Mouse (Mus musculus): ENCODE measurements around the gene Rasgrf1. TPM values are rescaled to one million over a fixed set of nuclear protein-coding genes. Genes with fewer than 3 reads are reported as not detected.

Gene Rasgrf1
- polyA plus RNA-seq, 1 experiment from 2014 or later = 0.02 TPM

DNA sequence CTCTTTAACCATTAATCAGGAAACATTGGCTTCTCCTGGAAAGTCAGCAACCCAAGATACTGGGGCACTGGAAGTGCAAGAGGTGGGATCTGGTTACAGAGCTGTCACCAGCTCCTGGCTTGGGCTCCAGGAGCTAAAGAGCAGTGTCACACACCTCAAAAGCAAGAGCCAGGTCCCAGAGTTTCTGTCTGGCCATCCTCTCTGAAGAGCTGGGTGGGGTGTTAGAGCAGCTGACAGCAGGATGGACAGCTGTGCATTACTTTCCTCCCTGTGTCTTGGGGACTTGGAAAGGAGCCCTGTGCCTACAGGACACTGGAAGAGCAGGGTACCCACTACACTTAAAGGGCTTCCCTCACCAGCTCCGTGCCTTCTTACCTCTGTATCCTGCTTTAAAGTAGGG is 72.5 kb downstream of the Rasgrf1 start:
- H3K27ac ChIP-seq (replicated peaks) = no peak overlapping the region
- H3K27me3 ChIP-seq (ENCODE audit: low read depth, poor library complexity, severe bottlenecking) = no peaks in the 10 kb centered on the region
- 89% methylated on average over 1 of the region's 1 CpGs for WGBS

DNA sequence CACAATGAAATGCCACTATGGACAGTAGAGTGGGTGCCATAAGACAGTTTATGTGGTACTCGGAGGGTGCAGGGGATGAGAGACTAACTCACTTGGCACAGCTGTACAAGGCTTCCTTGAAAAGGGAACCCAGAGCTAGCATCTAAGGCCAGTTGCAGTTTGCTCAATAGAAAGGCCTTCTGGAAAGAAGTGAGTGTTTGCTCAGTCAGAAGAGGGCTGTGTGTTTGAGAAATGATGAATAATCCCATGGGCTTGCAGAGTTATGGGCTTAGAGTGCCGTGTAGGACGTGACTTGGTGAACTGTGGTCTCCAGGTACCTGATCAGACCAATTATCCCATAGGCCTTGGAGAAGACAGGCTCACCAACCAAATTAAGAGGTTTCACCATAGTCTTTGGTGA is 78.3 kb downstream of the Rasgrf1 start:
- 89% methylated on average over 3 of the region's 3 CpGs for WGBS
- H3K36me3 ChIP-seq = no peaks in the 10 kb centered on the region
- no peaks in the 10 kb centered on the region for H3K9me3 ChIP-seq (replicated peaks)
- H3K4me3 ChIP-seq = no peak overlapping the region
- H3K27ac ChIP-seq (replicated peaks) = no peak overlapping the region
- no peaks in the 10 kb centered on the region for H3K27me3 ChIP-seq (ENCODE audit: low read depth, poor library complexity, severe bottlenecking)
- no peak for DNase-seq (ENCODE audit: low spot score)
- H3K4me1 ChIP-seq = no peaks in the 10 kb centered on the region

More for the DNA sequence above, 72.5 kb downstream of the Rasgrf1 start:
- Histone ChIP-seq H3K4me1 (peaks cover 7% of the 10 kb centered on the region), H3K9me3 (replicated peaks) (no peaks in the 10 kb centered on the region), H3K36me3 (no peaks in the 10 kb centered on the region), H3K4me3 (no peak overlapping the region)
- no peak for DNase-seq (ENCODE audit: low spot score)

DNA sequence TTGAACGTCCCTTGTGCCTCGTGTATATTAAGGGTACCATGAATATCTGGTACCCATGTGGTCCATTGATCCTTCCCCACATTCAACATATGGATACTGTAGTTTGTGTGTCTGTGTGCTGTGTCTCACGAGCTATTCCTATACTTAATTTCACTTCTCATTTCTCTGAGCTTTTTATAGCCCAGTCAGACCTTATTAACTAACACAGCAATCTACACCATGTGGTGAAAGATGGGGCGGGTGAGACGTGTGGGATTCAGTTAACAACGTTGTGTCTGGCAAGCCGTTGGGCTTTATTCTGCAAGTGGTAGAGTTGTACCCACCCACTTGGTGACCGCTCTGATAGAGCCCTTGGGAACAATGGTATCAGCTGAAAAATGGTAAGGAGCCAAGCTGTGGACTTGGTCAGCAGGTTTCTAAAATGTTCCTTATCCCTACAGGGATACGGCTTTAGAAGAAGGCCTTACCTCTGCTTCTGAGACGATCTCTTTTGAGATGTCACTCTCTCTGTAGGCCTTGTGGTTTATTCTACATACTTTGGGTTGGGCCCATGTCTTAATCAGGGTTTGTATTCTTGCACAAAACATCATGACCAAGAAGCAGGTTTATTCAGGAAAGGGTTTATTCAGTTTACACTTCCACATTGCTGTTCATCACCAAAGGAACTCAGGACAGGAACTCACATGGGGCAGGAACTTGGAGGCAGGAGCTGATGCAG is 79.3 kb downstream of the Rasgrf1 start:
- no peak for DNase-seq (ENCODE audit: low spot score)
- H3K36me3 ChIP-seq = no peaks in the 10 kb centered on the region
- WGBS = 90% methylated on average over 10 of the region's 10 CpGs
- H3K9me3 ChIP-seq (replicated peaks) = no peaks in the 10 kb centered on the region
- H3K27ac ChIP-seq (replicated peaks) = no peak overlapping the region
- H3K4me1 ChIP-seq = no peaks in the 10 kb centered on the region
- no peaks in the 10 kb centered on the region for H3K27me3 ChIP-seq (ENCODE audit: low read depth, poor library complexity, severe bottlenecking)
- no peak overlapping the region for H3K4me3 ChIP-seq

DNA sequence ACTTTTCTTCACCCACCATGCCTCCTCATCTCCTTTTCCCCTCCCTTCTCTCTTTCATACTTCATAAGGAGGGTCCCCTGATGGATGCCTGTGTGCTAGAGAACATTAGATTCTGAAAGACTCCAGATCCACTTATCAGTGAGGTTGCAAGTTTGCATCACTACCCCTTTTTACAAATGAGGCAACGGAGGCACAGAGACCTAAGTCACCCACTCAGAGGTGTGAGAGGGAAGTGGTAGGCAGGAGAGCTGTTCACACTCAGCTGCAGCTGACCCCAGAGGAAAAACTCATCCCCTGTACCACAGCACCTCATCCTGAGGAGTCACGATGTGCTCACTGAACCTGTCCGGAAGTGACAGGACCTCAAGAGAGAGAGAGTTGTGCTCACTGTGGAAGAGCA is 96.7 kb downstream of the Rasgrf1 start:
- DNase-seq (ENCODE audit: low spot score) = no peak
- WGBS = 88% methylated on average over 3 of the region's 3 CpGs
- no peaks in the 10 kb centered on the region for H3K9me3 ChIP-seq (replicated peaks)
- peaks cover 6% of the 10 kb centered on the region; the same call in 1 of the 2 replicates for H3K4me1 ChIP-seq
- H3K4me3 ChIP-seq = no peak overlapping the region
- H3K27me3 ChIP-seq (ENCODE audit: low read depth, poor library complexity, severe bottlenecking) = no peaks in the 10 kb centered on the region
- no peak overlapping the region for H3K27ac ChIP-seq (replicated peaks)
- no peaks in the 10 kb centered on the region for H3K36me3 ChIP-seq

DNA sequence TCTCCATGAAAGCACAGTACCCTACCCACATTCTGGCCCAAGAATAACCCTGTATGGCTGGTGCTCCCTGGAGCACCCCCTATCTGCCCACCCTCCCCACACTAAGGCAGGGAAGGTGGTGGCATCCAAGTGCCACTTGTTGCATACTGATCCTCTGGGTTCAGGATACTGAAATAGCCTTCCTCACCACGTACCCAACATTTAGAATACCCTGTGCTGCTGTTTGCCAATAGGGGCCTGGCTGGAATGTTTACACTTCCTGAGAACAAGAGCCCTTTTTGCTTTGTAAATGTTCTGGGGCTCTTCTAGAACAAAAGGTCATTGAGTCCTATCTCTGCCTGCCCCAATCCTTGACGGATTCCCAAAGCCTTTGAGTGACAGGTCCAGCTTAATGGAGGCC is 97.4 kb downstream of the Rasgrf1 start:
- no peak overlapping the region for H3K27ac ChIP-seq (replicated peaks)

DNA sequence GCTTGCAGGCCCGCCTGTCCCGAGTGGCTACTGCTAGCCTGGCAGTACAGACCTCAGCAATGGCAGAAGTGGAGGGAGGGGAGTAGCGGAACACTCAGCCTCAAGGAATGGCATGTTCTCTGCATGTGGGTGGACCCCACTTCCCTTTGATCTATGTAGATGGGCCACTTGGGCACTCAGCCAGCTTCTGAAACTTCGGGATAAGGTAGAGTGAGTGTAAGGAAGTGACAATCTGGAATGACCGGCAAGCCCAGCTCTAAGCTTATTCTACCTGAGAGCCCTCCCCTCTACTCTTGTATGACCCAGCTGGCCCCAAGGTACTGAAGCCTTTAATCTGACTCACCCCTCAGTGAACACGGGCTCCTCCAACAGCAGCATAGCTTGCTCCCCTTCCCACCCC is 98.4 kb downstream of the Rasgrf1 start:
- Histone ChIP-seq H3K4me3 (no peak overlapping the region), H3K27ac (replicated peaks) (no peak overlapping the region), H3K9me3 (replicated peaks) (no peaks in the 10 kb centered on the region), H3K4me1 (peaks cover 6% of the 10 kb centered on the region; the same call in 1 of the 2 replicates), H3K36me3 (no peaks in the 10 kb centered on the region), H3K27me3 (ENCODE audit: low read depth, poor library complexity, severe bottlenecking) (no peaks in the 10 kb centered on the region)
- no peak for DNase-seq (ENCODE audit: low spot score)
- WGBS = 90% methylated on average over 6 of the region's 6 CpGs

More for the DNA sequence above, 97.4 kb downstream of the Rasgrf1 start:
- Histone ChIP-seq H3K27me3 (ENCODE audit: low read depth, poor library complexity, severe bottlenecking) (no peaks in the 10 kb centered on the region), H3K9me3 (replicated peaks) (no peaks in the 10 kb centered on the region), H3K36me3 (no peaks in the 10 kb centered on the region), H3K4me3 (no peak overlapping the region), H3K4me1 (peaks cover 6% of the 10 kb centered on the region; the same call in 1 of the 2 replicates)
- no peak for DNase-seq (ENCODE audit: low spot score)
- WGBS = 36% methylated on average over 2 of the region's 2 CpGs

DNA sequence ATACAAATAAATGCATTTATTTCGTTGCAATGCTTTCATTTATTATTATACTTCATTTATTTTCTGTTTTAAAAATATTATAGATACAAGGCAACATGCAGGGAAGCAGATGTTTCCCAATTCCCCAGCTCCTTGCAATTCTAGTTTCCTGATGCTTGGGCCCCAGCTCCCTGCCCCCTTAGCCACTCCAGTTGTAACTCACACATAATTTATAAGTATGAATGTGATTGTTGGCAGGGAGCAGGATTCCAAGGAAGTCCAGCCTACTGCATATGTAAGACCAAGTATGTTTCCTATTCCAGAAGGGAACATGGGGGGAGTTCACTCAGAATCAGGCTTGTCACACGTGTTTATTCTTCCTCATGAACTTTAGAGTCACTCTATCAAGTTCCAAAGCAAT is 102.1 kb downstream of the Rasgrf1 start:
- H3K27me3 ChIP-seq (ENCODE audit: low read depth, poor library complexity, severe bottlenecking) = no peaks in the 10 kb centered on the region
- H3K27ac ChIP-seq (replicated peaks) = no peak overlapping the region
- peaks cover 6% of the 10 kb centered on the region; the same call in 1 of the 2 replicates for H3K4me1 ChIP-seq
- no peaks in the 10 kb centered on the region for H3K9me3 ChIP-seq (replicated peaks)
- DNase-seq (ENCODE audit: low spot score) = no peak
- no peaks in the 10 kb centered on the region for H3K36me3 ChIP-seq
- H3K4me3 ChIP-seq = no peak overlapping the region
- WGBS = 71% methylated on average over 2 of the region's 2 CpGs

DNA sequence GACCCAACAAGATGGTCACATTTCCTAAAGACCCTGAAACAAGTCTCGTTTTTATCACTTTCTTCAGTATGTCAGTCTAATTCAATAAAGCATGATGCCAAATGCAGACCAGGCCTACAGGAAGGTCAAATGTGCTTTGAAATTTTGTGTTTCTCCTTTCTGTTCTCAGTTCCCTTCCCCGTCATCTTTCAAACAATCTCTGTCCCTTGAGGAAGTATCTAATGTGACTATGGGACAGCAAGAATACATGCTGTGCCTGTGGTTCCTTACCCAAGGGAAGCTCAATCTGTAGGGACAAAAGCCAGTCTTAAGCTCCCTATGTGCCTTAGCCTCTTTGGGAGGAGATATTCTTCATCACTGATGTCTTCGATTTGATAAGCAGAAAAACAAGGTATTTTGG is 104.9 kb downstream of the Rasgrf1 start:
- 81% methylated on average over 3 of the region's 3 CpGs for WGBS
- no peaks in the 10 kb centered on the region for H3K9me3 ChIP-seq (replicated peaks)
- no peaks in the 10 kb centered on the region for H3K27me3 ChIP-seq (ENCODE audit: low read depth, poor library complexity, severe bottlenecking)
- no peak for DNase-seq (ENCODE audit: low spot score)
- no peaks in the 10 kb centered on the region for H3K4me1 ChIP-seq
- no peak overlapping the region for H3K4me3 ChIP-seq
- no peak overlapping the region for H3K27ac ChIP-seq (replicated peaks)
- H3K36me3 ChIP-seq = no peaks in the 10 kb centered on the region

DNA sequence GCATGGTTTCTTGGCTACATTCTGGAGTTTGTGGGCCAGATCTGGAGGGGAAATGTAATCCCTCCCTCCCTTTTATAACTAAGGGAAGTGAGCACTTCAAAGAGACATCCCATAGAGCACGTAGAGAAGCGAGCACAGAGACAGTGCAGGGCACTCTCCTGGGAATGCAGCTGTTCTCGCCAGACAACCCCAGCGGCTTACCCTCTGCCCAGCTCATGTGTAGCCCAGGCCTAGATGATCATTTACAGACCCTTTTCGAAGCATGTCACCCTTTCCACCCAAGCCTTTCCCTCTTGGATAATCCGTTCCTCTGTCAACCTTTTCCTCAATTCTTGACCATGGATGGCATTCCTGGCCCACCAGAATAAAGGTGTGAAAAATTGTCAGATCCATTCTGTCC is 106.5 kb downstream of the Rasgrf1 start:
- Histone ChIP-seq H3K27me3 (ENCODE audit: low read depth, poor library complexity, severe bottlenecking) (no peaks in the 10 kb centered on the region), H3K4me1 (no peaks in the 10 kb centered on the region), H3K27ac (replicated peaks) (no peak overlapping the region), H3K36me3 (no peaks in the 10 kb centered on the region), H3K4me3 (no peak overlapping the region), H3K9me3 (replicated peaks) (no peaks in the 10 kb centered on the region)
- WGBS = 85% methylated on average over 6 of the region's 6 CpGs
- no peak for DNase-seq (ENCODE audit: low spot score)

DNA sequence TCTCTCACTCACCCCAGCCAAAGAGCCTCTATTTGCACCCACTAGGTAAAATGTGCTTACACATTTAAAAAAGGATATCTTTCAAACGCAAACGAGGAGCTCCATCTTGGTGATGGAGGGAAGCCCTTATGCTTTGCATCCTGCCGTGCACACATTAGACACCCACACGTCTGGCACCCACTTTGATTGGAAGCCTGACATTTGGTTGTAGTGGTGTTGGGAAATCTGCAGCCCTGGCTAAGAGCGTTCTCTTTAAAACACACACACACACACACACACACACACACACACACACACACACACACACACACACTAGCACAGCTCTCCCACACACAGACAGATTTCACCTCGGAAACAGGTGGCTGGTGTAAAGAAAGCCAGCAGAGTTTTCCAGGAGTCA is 111.2 kb downstream of the Rasgrf1 start:
- no peaks in the 10 kb centered on the region for H3K9me3 ChIP-seq (replicated peaks)
- no peak overlapping the region for H3K4me3 ChIP-seq
- WGBS = 92% methylated on average over 6 of the region's 6 CpGs
- no peaks in the 10 kb centered on the region for H3K36me3 ChIP-seq
- H3K27me3 ChIP-seq (ENCODE audit: low read depth, poor library complexity, severe bottlenecking) = no peaks in the 10 kb centered on the region
- no peak for DNase-seq (ENCODE audit: low spot score)
- H3K27ac ChIP-seq (replicated peaks) = no peak overlapping the region
- no peaks in the 10 kb centered on the region for H3K4me1 ChIP-seq

DNA sequence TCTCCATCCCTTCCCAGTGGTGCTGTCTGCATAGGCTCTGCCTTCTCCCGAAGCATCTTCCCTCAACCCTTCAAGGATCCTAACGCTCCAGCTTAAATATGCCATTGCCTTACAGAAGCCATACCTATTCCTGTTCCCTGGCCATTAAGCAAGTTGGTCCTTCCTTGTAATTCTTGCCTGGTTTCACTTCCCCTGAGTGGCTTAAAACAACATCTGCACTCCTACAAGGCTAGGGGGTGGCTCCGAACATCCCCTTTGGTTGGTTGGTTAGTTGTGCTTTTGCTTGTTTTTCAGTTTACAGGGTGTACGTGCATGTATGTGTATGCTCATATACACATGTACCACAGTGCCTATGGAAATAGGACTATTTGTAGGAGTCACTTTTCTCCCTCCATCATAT is 111.7 kb downstream of the Rasgrf1 start:
- Histone ChIP-seq H3K27ac (replicated peaks) (no peak overlapping the region), H3K4me3 (no peak overlapping the region), H3K27me3 (ENCODE audit: low read depth, poor library complexity, severe bottlenecking) (no peaks in the 10 kb centered on the region), H3K4me1 (no peaks in the 10 kb centered on the region), H3K9me3 (replicated peaks) (no peaks in the 10 kb centered on the region), H3K36me3 (no peaks in the 10 kb centered on the region)
- 90% methylated on average over 4 of the region's 4 CpGs for WGBS
- no peak for DNase-seq (ENCODE audit: low spot score)

DNA sequence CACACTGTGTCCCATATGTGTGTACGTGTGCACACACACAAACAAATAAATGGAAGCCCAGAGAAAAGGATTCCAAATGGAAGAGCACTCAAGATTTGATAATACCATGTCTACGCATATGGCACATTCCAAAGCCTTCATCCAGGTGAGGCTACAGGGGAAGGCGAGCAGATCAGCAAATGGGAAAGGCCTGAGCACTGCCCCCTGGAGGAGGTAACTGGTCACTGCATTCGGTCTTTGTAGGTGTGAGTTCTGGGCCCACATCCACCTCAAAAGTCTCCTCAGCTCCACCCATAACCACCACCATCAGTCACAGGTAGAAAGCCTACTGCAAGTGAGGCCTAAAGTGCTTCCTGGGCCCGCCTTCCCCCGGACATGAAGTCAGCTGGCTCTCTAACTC is 118.0 kb downstream of the Rasgrf1 start:
- DNase-seq (ENCODE audit: low spot score) = no peak
- no peak overlapping the region for H3K4me3 ChIP-seq
- H3K9me3 ChIP-seq (replicated peaks) = no peaks in the 10 kb centered on the region
- H3K4me1 ChIP-seq = no peaks in the 10 kb centered on the region
- H3K27me3 ChIP-seq (ENCODE audit: low read depth, poor library complexity, severe bottlenecking) = no peaks in the 10 kb centered on the region
- H3K36me3 ChIP-seq = no peaks in the 10 kb centered on the region
- H3K27ac ChIP-seq (replicated peaks) = no peak overlapping the region
- 89% methylated on average over 6 of the region's 6 CpGs for WGBS

DNA sequence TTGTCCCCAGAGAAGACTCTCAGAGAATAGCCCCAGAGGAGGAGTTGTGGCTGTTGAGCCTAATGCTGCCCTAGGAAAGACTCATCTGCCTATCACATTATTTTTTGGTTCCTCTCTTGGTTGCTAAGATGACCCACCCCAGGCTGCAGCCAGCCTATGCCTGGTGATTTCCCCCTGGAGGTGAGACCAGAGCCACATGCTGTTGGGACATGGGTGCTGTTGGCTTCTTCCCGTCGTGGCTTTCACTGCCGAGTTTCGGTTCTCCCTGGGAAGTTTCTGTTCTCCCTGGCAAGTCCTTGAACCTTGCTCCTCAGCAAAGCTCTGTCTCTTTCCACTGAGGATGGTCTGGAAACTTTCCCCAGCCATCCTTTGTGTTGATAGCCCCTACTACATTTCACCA is 124.2 kb downstream of the Rasgrf1 start:
- Histone ChIP-seq H3K36me3 (no peaks in the 10 kb centered on the region), H3K27ac (replicated peaks) (no peak overlapping the region), H3K9me3 (replicated peaks) (no peaks in the 10 kb centered on the region), H3K27me3 (ENCODE audit: low read depth, poor library complexity, severe bottlenecking) (no peaks in the 10 kb centered on the region), H3K4me3 (no peak overlapping the region), H3K4me1 (no peaks in the 10 kb centered on the region)
- 81% methylated on average over 4 of the region's 4 CpGs for WGBS
- no peak for DNase-seq (ENCODE audit: low spot score)

DNA sequence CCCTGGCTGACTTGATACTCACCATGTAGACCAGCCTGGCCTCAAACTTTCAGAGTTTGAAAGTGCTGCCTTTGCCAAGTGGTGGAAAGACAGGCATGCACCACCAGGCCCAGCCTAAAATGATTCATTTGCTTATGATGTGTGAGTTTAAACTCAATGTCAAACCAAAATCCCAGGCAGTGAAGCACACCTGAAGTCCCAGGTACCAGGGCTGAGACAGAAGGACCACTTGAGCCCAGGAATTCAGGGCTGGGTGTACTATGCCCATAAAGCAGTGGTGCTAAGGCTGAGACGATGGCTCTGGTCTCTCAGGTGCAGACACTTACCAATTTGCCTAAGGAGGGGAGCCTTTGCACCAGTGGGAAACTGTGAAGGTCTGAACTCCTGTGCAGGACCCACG is 125.5 kb downstream of the Rasgrf1 start:
- no peaks in the 10 kb centered on the region for H3K36me3 ChIP-seq
- no peaks in the 10 kb centered on the region for H3K4me1 ChIP-seq
- 80% methylated on average over 2 of the region's 2 CpGs for WGBS
- no peak overlapping the region for H3K4me3 ChIP-seq
- no peak for DNase-seq (ENCODE audit: low spot score)
- no peaks in the 10 kb centered on the region for H3K9me3 ChIP-seq (replicated peaks)
- no peaks in the 10 kb centered on the region for H3K27me3 ChIP-seq (ENCODE audit: low read depth, poor library complexity, severe bottlenecking)
- H3K27ac ChIP-seq (replicated peaks) = no peak overlapping the region
